Mouse (Mus musculus) kidney, adult 8-10 months (tissue): ENCODE data around the gene Hist1h2bm.
"Not testable (repeated sequence)": the region's sequence is repeated elsewhere in the genome, so short reads cannot be mapped to it uniquely, and the experiment has no call there.

Experiments used
- DNase-seq, 2 experiments: peaks; one replicate each; pipeline ENCODE4 v3.0.0; 2022

The Hist1h2bm gene

DNA sequence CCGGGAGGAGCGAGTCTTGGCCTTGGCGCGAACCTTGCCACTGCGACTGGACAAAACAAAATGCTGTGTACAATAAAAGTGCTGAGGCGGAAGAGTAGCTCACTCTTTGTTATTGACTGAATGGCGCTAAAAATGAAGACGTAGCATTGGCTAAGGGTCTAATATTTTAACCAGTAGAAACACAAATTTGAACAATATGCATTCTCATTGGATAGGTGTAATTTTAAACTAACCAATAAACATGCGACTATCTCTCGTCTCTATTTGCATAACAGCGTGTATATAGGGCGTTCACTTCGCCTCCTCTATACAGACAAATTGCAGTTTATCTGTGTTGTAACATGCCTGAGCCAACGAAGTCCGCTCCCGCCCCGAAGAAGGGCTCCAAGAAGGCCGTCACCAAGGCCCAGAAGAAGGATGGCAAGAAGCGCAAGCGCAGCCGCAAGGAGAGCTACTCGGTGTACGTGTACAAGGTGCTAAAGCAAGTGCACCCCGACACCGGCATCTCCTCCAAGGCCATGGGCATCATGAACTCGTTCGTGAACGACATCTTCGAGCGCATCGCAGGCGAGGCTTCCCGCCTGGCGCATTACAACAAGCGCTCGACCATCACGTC is at the start of gene Hist1h2bm:
TSS of gene Hist1h2bm (plus strand) at position 288 of the 616 bp plus-strand sequence.
- DNase-seq = peak; percentile 11 to 52

GRCm38 (mm10) chr13:21677305-21677704 is 44.5 kb upstream of the Hist1h2bm start, which contains the start of gene Olfr1360:
Olfr1360 (minus strand) TSS chr13:21677405.
- no peak for DNase-seq

- DNase-seq = no peak
These were observed 24.0 kb upstream of the Hist1h2bm start, which contains the start of gene Olfr1359 for GRCm38 (mm10) chr13:21697811-21698210. Olfr1359 (plus strand) TSS chr13:21698111.

GRCm38 (mm10) chr13:21706669-21707068 is 15.2 kb upstream of the Hist1h2bm start:
- DNase-seq = no peak

GRCm38 (mm10) chr13:21710031-21710711 is 11.7 kb upstream of the Hist1h2bm start:
- peak; percentile 73 to 87 for DNase-seq

- DNase-seq = peak; percentile 60 to 80
These were observed 10.9 kb upstream of the Hist1h2bm start for GRCm38 (mm10) chr13:21710821-21711525.

DNA sequence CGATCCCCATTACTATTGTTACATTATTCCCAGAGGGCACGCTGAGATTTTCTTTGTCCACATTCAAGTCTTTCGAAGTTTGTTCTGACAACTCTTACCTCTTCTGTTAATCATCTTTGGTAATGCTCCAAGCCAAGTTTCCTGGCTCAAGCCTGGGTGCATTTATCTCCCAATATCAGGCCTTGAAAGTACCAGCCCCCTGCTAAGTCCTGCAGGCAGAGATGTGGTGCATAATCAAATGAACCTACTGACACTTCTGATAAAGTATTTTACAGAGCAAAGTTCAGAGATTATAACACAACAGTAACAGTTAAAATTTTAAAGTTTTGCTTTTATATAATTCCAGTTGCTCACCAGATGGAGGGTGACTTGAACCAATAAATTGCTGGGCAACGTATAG is 10.1 kb upstream of the Hist1h2bm start:
- DNase-seq = no peak

GRCm38 (mm10) chr13:21714725-21715124 is 7.1 kb upstream of the Hist1h2bm start:
- DNase-seq = peak; percentile 37 to 66

- no peak for DNase-seq
These were observed 6.5 kb upstream of the Hist1h2bm start for GRCm38 (mm10) chr13:21715131-21715863.

DNA sequence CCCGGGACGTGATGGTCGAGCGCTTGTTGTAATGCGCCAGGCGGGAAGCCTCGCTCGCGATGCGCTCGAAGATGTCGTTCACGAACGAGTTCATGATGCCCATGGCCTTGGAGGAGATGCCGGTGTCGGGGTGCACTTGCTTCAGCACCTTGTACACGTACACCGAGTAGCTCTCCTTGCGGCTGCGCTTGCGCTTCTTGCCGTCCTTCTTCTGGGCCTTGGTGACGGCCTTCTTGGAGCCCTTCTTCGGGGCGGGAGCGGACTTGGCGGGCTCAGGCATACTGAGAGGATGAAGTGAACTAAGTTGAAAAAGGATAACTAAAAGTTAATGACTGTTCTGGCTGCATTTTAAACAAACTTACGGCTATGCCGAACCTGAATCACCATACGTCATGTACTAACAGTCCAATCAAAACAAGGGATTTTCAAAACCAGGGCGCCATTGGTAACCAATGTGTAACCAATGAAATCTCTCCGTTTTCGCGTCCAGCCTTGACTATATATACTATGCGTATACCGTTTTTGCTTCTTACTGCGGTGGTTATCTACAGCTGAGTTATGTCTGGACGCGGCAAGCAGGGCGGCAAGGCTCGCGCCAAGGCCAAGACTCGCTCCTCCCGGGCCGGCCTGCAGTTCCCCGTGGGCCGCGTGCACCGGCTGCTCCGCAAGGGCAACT is 5.8 kb upstream of the Hist1h2bm start, which contains the start of the genes Hist1h2bl and Hist1h2ai:
TSS of gene Hist1h2bl (minus strand) at position 280 of the 676 bp plus-strand sequence.
TSS of gene Hist1h2ai (plus strand) at position 559 of the 676 bp plus-strand sequence.
- DNase-seq = peak; percentile 54 to 71

- not testable (repeated sequence) for DNase-seq
These were observed 5.1 kb upstream of the Hist1h2bm start for GRCm38 (mm10) chr13:21716540-21717391.

GRCm38 (mm10) chr13:21717397-21718357 is 4.2 kb upstream of the Hist1h2bm start, which contains the start of gene Hist1h3h:
Hist1h3h (plus strand) TSS chr13:21717659.
- DNase-seq = peak; percentile 41 to 46

- no peak for DNase-seq
These were observed 3.3 kb upstream of the Hist1h2bm start for GRCm38 (mm10) chr13:21718381-21719080.

DNA sequence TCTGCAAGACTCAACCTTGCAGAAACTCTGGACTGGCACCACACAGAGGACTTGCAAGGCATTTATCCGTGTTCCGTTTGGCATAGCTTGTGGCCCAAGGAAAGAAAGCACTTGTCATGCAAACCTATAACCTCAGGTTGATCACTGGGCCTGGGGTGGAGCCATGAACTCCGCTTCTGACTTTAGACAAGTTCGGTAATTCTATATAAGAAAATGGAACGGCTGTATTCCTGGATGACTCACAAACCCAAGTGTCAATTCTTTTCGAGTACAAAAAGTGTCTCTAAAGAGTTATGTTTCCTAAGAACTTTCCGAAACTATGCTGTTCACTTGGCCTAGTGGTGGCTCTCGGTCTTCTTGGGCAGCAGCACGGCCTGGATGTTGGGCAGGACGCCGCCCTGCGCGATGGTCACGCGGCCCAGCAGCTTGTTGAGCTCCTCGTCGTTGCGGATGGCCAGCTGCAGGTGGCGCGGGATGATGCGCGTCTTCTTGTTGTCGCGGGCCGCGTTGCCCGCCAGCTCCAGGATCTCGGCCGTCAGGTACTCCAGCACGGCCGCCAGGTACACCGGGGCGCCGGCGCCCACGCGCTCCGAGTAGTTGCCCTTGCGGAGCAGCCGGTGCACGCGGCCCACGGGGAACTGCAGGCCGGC is 612 bp upstream of the Hist1h2bm start:
- DNase-seq = not testable (repeated sequence)

- DNase-seq = no peak
These were observed 605 bp downstream of the Hist1h2bm start for GRCm38 (mm10) chr13:21722373-21722925.

- no peak for DNase-seq
These were observed 1.4 kb downstream of the Hist1h2bm start for GRCm38 (mm10) chr13:21722993-21723836.

DNA sequence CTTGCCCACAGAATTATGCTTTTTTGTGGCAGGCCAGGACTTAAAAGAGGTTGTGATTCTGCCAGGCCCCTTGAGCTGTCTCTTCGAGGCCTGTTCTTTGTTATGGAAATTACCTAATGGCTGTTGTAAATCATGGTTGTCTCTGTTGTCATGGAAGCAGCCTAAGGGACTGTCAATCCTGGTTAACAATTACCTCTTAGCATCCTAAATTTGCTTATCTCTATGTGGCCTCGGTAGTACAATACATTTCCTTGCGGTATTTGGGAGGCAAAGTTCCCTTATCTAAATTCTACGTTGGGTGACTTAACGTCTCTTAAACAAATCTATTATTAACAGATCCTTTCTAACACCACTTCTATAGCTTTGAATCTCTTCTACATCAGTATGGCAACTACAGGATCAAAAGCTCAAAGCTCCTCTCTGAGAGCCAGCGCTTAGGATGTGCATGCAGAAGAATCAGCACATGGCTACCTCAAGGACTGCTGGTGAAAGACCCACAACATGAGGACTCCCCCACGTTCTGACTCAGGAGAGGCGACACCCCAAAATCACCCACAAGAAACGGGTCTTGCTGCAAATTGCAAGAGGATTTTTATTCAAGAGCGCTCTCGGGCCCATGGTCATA is 6.2 kb downstream of the Hist1h2bm start:
- DNase-seq = no peak
